Mouse (Mus musculus): ENCODE measurements around the gene Pde9a.

Gene Pde9a

DNA sequence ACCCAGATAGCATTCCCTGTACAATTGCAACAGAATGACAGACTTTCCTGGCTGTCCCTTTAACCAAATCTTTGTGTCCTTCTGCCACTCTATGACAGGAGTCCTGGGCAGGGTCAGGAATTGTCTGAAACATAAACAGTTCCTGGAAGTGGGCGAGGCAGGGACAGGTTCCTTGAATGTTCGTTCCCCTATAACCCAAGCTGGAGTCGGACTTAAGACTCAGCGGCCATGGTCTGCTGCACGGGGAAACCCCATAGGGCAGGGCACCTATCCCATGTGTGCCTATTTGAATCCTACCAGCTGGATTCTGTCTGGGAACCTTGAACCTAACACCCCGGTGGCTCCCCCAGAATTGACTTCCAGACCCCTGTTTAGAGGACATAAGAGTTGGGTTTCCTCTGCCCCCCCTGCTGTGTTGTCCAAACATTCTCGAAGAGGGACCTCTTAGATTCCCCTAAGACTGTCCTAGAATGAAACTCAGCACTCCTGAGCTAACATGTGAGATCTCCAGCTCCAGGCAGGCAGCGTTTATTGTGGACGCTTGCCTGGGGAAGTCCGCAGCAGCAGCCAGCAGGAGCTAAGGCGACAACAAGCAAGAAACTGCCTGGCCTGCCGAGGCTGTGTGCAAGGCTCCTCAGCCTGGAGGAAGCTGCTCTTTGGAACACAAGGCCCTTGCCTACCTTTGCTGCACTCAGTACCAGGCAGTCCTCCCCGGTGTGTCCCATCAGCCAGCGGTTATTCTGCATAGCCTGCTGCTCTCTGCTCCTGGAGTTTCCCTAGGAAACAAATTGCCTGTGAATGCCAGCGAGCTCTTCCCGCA is 48.2 kb downstream of the Pde9a start:
- no peak for DNase-seq

GRCm38 (mm10) chr17:31434825-31435325 is 48.9 kb downstream of the Pde9a start:
- no peak for DNase-seq

GRCm38 (mm10) chr17:31435934-31436813 is 50.2 kb downstream of the Pde9a start:
- no peak for DNase-seq

GRCm38 (mm10) chr17:31436814-31437406 is 50.9 kb downstream of the Pde9a start:
- no peak for DNase-seq

GRCm38 (mm10) chr17:31437482-31437881 is 51.5 kb downstream of the Pde9a start:
- DNase-seq, result peak; percentile 39 to 46

- no peak for DNase-seq
These were observed 54.0 kb downstream of the Pde9a start for GRCm38 (mm10) chr17:31439978-31440377.

DNA sequence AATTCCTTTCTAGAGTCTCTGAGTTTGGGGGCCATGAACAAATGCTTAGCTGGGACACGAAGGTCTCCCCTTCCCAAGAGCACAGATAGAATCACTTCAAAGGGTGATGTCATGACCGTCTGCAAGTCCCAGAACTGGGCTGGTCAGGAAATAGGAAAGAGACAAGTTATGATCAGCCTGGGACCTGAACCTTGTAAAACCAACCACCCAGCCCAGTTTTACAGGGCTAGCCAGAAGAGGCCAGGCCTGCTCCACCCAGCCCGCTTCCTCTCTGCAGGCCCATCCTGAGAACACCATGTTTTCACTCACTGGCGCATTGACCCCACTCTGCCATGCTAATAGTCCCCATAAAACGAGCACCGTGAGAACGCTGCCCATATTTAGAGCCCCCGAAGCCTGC is 56.5 kb downstream of the Pde9a start:
- no peak for DNase-seq

- no peak for DNase-seq
These were observed 58.2 kb downstream of the Pde9a start for GRCm38 (mm10) chr17:31444251-31444650.

GRCm38 (mm10) chr17:31445061-31445731 is 59.2 kb downstream of the Pde9a start:
- DNase-seq, result no peak

GRCm38 (mm10) chr17:31447766-31448165 is 61.8 kb downstream of the Pde9a start:
- peak in 1 of 2 experiments; percentile 39 for DNase-seq

DNA sequence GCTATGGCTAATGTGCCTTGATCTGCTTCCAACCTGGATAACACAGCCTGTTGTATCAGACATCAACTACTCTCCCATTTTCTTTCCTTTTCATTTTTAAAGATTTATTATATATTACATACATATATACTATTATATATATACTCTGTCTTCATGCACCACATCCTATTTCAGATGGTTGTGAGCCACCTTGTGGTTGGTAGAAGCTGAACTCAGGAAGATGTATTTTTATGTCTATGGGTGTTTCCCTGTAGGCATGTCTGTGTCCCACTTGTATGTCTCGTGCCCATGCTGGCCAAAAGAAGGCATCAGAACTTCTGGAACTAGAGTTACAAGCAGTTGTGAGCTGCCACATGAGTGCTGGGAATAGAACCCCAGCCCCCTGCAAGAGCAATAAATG is 62.5 kb downstream of the Pde9a start:
- DNase-seq, result no peak

DNA sequence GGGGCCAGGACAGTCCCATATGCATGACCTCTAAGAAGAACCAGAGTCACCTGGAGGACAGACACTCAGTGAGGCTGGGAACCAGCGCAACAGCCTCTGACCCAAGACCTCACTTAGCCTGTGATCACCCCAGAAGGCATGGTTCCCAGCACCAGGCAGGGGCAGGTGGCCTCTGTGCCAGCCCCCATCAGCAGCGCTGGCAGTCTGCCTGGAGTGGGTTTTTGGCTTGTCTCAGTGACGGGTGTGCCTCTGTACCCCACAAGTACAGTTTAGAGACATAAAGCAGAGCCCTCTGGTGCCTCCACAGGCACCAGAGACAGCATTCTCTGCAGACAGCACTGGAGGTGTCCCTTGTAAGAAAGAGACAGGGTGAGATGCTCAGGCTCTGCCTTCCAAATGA is 64.2 kb downstream of the Pde9a start:
- peak in 1 of 2 experiments; percentile 20 for DNase-seq

- peak in 1 of 2 experiments; percentile 49 for DNase-seq
These were observed 65.2 kb downstream of the Pde9a start for GRCm38 (mm10) chr17:31451179-31451708.

DNA sequence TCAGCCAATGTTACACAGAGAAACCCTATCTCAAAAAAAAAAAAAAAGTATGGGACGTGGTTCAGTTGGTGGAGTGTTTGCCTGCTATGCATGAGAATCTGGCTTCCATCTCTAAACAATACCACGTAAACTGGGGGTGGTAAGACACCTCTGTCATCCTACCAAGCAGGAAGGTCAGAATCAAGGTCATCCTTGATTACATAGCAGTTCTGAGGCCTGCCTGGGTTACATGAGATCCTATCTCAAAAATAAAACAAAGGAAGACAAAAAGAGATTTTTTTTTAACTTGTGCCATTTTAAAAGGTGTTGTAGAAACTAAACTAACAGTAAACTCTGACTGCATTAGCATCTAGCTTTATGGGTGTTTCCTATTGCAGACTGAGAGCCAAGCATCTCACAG is 66.8 kb downstream of the Pde9a start:
- no peak for DNase-seq

DNA sequence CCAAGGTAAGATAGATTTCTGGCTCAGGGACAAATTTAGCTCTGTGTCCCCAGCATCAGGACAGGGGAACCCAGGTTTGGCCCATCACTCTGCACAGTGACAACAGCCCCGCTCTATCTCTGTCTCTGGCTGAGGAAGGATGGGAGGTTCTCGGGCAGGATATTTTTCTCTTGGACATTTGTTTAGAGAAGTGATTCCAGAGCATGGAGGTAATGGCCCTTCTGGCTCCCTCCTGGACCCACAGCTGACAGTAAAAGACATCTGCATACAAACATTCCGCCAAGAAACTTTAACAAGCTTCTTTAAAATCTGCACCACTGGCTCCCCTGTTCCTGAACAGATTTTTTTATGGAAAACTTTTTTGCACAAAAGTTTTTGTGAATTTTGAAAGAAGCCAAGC is 67.5 kb downstream of the Pde9a start:
- DNase-seq, result no peak

GRCm38 (mm10) chr17:31454056-31454455 is 68.0 kb downstream of the Pde9a start:
- no peak for DNase-seq

GRCm38 (mm10) chr17:31456723-31457567 is 70.9 kb downstream of the Pde9a start:
- peak; percentile 55 to 63 for DNase-seq

DNA sequence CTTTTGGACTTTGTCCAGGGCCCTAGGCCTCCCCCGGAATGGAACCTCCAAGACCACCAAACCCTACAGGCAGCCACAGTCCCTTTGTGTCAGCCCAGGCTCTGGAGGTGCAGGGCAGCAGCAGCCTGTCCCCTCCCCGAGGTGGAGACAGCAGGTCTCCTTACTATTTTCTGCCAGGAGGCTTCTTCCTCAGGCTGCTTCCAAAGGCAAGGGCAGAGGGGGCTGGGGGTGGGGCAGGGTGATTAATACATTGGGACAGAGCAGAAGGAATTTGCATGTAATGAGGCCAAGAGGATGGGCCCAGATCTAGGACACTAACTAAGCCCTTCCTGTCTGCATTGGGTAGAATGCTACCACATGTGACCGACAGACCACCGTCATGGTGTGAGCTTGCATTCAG is 74.4 kb downstream of the Pde9a start:
- no peak for DNase-seq

- no peak for DNase-seq
These were observed 76.5 kb downstream of the Pde9a start for GRCm38 (mm10) chr17:31462506-31462905.

DNA sequence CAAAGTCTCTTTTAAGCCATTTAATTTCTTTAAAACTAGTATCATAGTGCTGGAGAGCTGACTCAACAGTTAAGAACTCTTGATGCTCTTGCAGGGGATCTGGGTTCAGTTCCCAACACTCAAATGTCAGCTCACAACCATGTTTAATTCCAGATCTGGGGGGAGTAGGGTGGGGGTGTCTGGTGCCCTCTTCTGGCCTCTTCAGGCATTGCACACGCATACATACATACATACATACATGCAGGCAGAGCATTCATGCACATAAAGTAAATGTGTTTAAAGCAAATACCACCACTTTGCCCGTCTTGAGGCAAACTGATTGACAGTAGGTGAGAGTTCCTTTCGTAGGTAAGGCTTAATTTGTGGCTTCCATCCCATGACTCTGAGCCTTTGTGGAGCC is 80.8 kb downstream of the Pde9a start:
- DNase-seq, result no peak

- no peak for DNase-seq
These were observed 82.5 kb downstream of the Pde9a start for GRCm38 (mm10) chr17:31468496-31468895.

Data from cerebellum, postnatal 36 days (tissue).